Mouse (Mus musculus): ENCODE results near the gene Ifnl3.

The Ifnl3 gene

GRCm38 (mm10) chr7:28546649-28547048 lies 24.0 kb downstream of the Ifnl3 start:
- no peak for DNase-seq (ENCODE audit: low read depth, low spot score)

GRCm38 (mm10) chr7:28547154-28547553 lies 24.5 kb downstream of the Ifnl3 start, which contains the start of gene Nccrp1:
Gene Nccrp1 (minus strand): TSS chr7:28547254.
- DNase-seq (ENCODE audit: low read depth, low spot score) = no peak

GRCm38 (mm10) chr7:28547628-28548027 lies 25.0 kb downstream of the Ifnl3 start:
- peak; percentile 14 for DNase-seq (ENCODE audit: low read depth, low spot score)

- DNase-seq (ENCODE audit: low read depth, low spot score) = no peak
Measured at GRCm38 (mm10) chr7:28553076-28553475, 30.4 kb downstream of the Ifnl3 start.

GRCm38 (mm10) chr7:28555939-28556535 lies 33.4 kb downstream of the Ifnl3 start:
- DNase-seq (ENCODE audit: low read depth, low spot score) = no peak

GRCm38 (mm10) chr7:28557069-28557468 lies 34.4 kb downstream of the Ifnl3 start:
- no peak for DNase-seq (ENCODE audit: low read depth, low spot score)

GRCm38 (mm10) chr7:28557708-28558107 lies 35.1 kb downstream of the Ifnl3 start:
- no peak for DNase-seq (ENCODE audit: low read depth, low spot score)

GRCm38 (mm10) chr7:28558486-28558885 lies 35.9 kb downstream of the Ifnl3 start:
- peak; percentile 52 for DNase-seq (ENCODE audit: low read depth, low spot score)

- peak; percentile 29 for DNase-seq (ENCODE audit: low read depth, low spot score)
Measured at GRCm38 (mm10) chr7:28560856-28561255, 38.2 kb downstream of the Ifnl3 start.

- peak; percentile 63 for DNase-seq (ENCODE audit: low read depth, low spot score)
Measured at GRCm38 (mm10) chr7:28561967-28562366, 39.3 kb downstream of the Ifnl3 start.

- DNase-seq (ENCODE audit: low read depth, low spot score) = peak; percentile 81
Measured at GRCm38 (mm10) chr7:28562371-28562770, 39.7 kb downstream of the Ifnl3 start.

- DNase-seq (ENCODE audit: low read depth, low spot score) = peak; percentile 74
Measured at GRCm38 (mm10) chr7:28562951-28563350, 40.3 kb downstream of the Ifnl3 start.

GRCm38 (mm10) chr7:28565407-28565806 lies 42.8 kb downstream of the Ifnl3 start:
- DNase-seq (ENCODE audit: low read depth, low spot score) = peak; percentile 60

GRCm38 (mm10) chr7:28567539-28567938 lies 44.9 kb downstream of the Ifnl3 start:
- no peak for DNase-seq (ENCODE audit: low read depth, low spot score)

GRCm38 (mm10) chr7:28568253-28568652 lies 45.6 kb downstream of the Ifnl3 start:
- peak; percentile 77 for DNase-seq (ENCODE audit: low read depth, low spot score)

GRCm38 (mm10) chr7:28570291-28570981 lies 47.8 kb downstream of the Ifnl3 start:
- DNase-seq (ENCODE audit: low read depth, low spot score) = peak; percentile 66

GRCm38 (mm10) chr7:28570982-28571682 lies 48.5 kb downstream of the Ifnl3 start:
- DNase-seq (ENCODE audit: low read depth, low spot score) = peak; percentile 55

- DNase-seq (ENCODE audit: low read depth, low spot score) = no peak
Measured at GRCm38 (mm10) chr7:28572689-28573088, 50.1 kb downstream of the Ifnl3 start.

GRCm38 (mm10) chr7:28573236-28573635 lies 50.6 kb downstream of the Ifnl3 start:
- no peak for DNase-seq (ENCODE audit: low read depth, low spot score)
